Mouse (Mus musculus) C2C12 (cell line): Measurements from ENCODE around the gene Pga5.

ENCODE experiments used
- CTCF ChIP-seq: IDR thresholded peaks from one replicate; pipeline ENCODE4 v1.5.1; 2011; ENCODE audit not compliant: control insufficient read depth, insufficient read depth, insufficient read length
- FOSL1 ChIP-seq: IDR thresholded peaks from one replicate; pipeline ENCODE4 v1.8.0; 2011; ENCODE audit warnings: mild to moderate bottlenecking, low read length; ENCODE audit not compliant: poor library complexity, insufficient read depth, severe bottlenecking
- MAX ChIP-seq: IDR thresholded peaks from one replicate; pipeline ENCODE4 v1.6.1; 2011; ENCODE audit warnings: mild to moderate bottlenecking, control low read depth
- MYOD1 ChIP-seq: IDR thresholded peaks from one replicate; pipeline ENCODE4 v1.6.1; 2011; ENCODE audit warnings: low read depth; ENCODE audit not compliant: control insufficient read depth, insufficient read length
- USF1 ChIP-seq: IDR thresholded peaks from one replicate; pipeline ENCODE4 v1.6.1; 2011; ENCODE audit warnings: low read depth, mild to moderate bottlenecking, control low read depth, moderate library complexity

DNA sequence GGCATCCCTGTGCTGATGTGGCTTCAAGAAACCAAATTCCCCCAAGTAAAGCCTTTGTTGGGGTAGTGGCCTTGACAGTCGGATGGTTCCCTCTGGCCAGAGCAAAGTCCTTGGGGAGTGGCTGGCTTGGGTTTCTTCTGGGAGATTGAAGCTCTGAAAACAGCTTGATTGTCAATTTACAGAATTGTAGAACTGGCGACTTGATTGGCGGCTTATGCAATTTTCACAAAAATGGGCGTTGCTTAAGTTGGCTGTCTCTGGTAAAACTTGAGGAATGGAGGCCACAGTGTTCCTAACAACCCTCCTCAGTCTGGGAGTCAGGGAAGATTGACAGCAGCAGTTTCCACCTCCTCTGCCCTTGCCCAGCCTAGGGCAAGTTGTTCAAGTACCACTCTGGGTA lies 14.5 kb upstream of the Pga5 start:
- TF ChIP-seq CTCF: no peak
- no peak for TF ChIP-seq MYOD1
- no peak for TF ChIP-seq USF1
- no peak for TF ChIP-seq MAX
- no peak for TF ChIP-seq FOSL1
